Mouse (Mus musculus) activated CD4-positive, CD25-positive, alpha-beta regulatory T cell, adult 4 months (primary cell): Measurements from ENCODE around the gene Mapt. TPM values are rescaled to one million over a fixed set of nuclear protein-coding genes. Genes with fewer than 3 reads are reported as not detected.
"Not testable (repeated sequence)": the region's sequence is repeated elsewhere in the genome, so short reads cannot be mapped to it uniquely, and the experiment has no call there.

Experiments
- ATAC-seq: one replicate; pipeline ENCODE4 v1.8.0; 2017
- polyA plus RNA-seq, 2 experiments: library from polyadenylated mRNA; unstranded; fragments of 100-300 nt; shearing (Covaris generic); gene quantifications; one replicate each; pipeline ENCODE4 v1.2.1; 2017

The Mapt gene
- polyA plus RNA-seq, 2 experiments from 2014 or later: 1.5 TPM; not detected in 1

DNA sequence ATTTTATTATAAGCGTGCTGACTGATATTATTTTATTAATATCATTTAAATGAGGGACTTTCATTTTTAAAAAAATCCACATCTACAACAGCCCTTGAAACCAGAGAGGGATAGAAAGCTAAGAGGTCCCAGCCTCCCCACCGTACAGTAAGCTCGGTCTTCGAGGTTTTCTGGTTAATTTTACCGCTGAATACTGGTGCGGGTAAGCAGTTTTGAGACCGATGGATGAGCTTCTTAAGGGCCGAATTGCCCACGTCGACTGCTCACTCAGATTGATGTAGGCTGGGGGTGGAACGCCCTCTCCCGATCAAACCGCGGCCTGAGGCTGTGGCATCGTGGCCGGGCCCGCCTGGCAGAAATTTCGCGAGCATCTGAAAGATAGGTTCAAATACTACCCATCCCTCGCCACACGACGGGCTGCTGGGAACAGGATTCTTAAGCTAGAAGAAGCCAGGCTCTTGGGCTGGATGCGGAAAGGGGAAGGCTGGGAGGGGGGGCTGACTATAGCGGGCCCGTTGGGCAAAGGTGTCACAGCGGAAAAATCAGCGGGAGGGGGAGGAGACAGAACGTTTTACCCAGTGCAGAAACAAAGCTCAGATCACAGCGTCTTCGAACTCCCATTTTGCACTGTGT lies 2.5 kb downstream of the Mapt start:
- no peak for ATAC-seq

DNA sequence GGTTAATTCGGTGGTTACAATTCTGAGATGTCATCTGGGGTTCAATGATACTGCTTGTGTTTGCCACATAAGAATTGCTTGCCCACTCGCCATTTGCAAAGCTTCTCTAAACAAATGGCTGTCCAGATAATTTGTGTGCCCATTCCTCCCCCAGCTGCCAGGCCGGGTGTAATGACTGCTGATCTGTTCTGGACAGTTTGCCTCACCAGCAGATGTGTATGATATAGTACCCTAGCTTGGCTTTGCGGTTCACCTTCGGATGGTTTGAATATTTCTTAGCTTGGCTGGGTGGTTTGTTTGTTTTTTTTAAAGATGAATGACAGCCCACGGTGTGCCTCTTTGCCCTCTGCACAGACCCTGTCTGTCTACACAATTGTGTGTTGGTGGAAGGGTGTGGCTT lies 3.5 kb downstream of the Mapt start:
- ATAC-seq: no peak

DNA sequence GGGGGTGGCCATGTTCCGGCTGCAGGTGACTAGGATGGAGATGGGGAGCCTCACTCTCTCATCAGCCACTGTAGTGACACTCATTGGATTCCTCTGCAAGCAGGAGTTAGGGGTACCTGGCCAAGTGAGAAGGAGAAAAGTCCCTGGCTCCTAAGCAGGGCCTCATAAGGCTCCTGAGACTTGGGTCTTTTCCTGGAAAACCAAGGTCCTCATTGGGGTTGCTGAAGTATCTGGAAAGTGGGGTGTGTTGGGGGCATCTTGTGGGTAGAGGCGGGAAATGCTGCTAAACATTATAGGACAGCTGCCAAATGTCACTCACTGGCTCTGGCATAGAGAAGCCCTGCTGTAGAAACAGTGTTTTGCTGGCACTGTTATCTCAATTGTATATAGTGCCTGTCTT lies 4.7 kb downstream of the Mapt start:
- no peak for ATAC-seq

DNA sequence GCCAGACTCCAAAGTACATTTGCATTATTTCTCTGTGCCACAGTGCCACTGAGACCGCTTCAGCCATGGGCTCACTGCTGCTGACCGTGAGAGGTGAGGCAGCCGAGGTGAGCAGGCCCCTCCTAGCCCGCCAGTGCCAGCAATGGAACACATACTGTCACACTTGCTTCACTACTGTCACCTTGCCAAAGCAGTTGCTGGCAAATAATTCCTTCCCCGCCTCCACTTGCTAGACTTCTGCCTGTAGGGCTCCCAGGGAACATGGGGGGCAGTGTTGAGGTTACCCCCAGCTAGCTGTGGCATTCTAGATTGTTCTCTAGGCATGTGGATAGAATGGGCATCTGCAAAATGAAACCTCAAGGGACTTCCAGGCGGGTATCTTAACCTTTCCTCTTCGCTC lies 6.0 kb downstream of the Mapt start:
- no peak for ATAC-seq

DNA sequence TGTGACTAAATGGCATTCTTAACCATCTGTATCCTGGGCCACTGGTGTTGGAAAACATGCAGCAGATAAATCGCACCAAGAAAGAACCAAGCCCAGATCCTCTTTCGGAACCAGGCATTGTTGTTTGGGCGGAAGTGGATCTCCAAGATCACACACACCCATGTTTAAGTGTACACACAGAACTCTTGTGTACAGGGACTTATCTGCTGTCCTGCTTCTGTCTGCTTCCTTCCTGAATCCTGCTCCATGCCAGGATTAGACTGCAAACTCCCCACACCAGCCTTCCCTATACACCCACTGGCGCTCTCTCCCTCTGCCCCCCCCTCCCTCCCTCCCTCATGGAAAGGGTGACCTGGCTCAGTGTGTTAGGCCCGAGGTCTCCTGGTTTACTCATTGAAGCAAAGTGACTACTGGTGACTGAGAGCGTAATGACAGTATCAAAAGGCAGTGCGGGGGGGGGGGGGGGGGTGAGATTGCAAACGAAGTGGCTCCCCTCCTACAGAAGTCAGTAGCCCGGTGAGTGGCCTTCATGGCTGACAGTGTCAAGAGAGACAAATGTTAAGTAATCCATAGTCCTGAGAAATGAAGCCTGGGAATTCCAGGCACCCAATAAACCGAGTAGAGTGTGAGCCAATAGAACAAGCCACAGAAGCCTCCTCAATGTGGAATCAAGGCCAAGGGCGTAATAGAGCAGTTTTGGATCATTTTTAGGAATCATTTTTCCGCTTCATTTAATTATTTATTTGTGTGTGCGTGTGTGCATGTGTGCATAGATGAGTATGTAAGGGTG lies 7.0 kb downstream of the Mapt start:
- ATAC-seq: no peak

DNA sequence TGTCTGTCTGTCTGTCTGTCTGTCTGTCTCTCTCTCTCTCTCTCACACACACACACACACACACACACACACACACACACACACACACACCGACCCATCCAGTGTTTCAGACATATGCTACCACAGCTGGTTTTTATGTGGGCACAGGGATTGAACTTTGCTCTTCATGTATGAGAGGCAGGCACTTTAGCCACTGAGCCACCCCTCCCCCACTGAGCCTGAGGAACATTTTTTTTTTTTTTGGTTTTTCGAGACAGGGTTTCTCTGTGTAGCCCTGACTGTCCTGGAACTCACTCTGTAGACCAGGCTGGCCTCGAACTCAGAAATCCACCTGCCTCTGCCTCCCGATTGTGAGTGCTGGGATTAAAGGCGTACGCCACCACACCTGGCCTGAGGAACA lies 14.3 kb downstream of the Mapt start:
- ATAC-seq: not testable (repeated sequence)

DNA sequence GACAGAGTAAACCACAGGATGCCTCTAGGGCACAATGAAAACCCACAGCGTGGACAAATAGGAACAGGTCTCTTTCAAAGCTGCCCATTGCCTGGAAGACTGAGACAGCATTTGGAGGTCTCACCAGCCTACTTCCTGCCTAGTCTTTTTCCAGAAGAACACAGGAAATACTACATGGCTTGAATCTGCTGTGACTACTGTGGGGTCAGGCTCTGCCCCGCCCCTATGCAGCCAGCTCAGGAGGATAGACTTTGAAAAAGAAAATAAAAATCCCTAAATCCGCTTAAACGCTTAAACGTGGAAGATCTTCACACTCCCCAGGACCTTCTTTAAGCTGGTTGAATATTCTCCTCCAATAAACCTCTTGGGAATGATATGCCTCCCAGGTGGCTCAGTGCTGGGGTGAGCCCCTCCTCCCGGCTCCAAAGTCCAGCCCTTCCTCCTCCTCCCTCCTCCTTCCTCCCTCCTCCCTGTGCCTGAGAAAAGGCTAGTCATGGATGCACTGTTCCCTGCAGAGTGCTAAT lies 15.0 kb downstream of the Mapt start:
- no peak for ATAC-seq

DNA sequence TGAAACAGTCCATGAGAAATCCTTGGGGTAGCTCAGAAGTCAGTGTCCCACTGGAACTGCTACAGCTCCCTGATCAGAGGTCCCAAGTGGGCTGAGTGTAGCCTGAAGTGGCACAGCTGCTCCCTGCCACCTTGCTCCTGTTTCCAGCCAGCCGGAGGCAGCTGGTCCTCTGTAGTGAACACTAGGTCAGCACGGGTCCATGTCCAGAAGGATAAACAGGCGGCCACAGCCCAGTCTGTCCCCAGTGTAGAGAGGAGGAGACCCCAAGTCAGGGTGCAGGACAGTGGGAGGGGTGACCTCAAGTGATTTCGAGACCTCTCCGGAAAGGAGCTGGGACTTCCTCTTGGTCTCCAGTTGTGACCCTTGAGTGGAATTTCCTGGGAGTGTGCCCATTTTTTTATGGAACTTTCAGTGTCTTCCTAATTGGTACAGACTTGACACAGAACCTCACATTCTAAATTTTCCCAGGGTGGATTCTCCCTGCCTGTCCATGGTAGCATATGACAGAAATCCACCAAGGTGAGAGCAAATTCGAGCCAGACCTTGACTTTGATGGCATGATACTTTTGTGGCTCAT lies 16.0 kb downstream of the Mapt start:
- ATAC-seq: no peak

DNA sequence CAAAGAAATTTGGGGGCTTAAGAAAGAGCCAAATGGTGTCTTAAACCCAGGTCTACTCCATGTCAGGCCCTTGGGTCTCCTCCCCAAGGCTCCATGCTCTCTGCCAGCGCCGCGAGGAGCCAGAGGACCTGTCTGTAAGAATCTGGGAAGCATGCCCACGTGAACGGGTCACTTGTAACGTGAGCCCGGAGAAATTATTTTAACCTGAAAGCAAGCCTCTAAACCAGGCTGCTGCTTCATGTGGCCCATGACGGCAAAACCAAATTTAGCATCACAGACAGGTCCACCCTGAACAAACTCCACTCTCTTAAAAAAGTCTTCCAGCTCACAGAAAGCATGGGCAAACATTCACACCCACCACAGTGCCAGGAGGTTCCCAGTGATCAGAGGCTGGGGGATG lies 18.2 kb downstream of the Mapt start:
- ATAC-seq: no peak

DNA sequence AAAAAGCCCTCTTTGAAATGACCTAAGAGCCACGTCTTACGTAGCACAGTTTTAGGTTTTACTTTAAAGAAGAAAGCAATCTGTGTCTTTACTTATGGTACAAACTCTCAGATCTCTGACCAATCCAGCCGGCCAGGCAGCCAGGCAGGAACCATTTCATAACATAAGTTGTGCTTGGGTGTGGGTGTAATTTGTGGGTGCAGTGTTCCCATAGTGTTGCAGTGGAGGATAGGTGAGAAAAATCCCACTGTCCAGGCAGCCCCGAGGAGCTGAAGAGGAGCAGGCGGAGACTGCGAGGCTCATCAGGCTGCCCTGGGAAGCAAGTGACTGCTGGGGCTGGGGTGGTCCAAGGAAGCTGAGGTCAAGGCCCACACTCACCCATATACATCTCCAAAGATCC lies 19.9 kb downstream of the Mapt start:
- no peak for ATAC-seq

DNA sequence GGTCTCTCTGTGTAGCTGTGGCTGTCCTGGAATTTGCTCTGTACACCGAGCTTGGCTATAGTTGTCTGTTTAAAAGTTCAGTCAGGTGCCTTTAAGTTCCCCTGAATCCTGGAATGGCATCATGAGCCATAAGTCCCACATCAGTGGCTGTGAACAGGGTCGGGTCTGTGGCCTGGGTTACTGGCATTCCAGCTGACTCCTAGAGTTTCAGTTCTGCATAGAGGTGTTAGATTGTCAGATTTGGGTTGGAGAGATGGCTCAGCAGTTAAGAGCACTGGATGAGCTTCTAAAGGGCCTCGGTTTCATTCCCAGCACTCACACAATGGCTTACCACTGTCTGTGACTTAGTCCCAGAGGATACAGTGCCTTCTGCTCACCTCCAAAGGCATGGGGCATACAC lies 20.9 kb downstream of the Mapt start:
- no peak for ATAC-seq

DNA sequence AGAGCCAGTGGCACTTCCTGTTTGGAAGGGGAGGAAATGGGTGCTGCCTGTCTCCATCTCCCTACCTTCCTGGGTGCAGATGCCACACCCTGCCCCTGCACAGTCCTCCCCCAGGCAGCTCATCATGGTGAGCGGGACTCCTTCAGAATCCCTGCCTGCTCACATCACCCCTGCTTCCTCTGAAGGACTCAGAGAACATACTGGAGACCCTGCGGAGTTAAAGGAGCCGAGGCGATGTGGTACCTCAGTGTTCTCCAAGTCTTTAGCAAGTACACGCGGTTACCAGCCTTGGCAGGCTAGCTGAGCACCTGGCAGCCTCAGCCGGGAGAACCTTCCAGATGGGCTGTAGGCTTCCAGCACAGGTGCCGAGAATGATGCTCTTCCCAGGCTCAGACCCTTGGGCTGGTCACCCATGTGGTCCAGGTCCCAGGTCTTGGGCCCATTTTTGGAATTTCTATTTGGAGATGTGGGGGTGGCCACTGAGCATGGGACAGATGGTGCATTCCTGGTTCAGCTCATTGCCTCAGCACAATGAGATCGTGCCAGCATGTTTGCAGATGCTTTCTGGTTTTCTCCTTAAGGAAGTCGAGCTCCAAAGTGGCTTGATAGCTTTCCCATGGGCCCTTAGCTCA lies 23.3 kb downstream of the Mapt start:
- no peak for ATAC-seq

DNA sequence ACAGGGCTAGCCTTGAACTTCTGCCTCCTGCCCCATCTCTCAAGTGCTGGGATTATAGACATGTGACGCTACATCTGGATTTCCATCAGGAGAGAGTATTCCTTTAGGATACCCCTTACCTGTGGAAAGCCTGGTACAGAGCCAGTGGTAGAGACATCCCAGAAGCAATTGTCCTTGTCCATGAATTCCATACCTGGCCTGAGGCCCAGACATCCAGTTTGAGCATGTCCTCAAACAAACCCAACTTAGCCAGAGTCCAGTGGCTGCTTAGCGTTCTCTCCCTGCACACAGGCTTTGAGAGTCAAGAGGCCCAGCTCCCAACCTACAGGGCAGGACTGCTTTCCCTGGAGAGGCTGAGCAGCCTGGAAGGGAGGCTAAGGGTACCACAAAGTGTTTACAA lies 25.0 kb downstream of the Mapt start:
- no peak for ATAC-seq

DNA sequence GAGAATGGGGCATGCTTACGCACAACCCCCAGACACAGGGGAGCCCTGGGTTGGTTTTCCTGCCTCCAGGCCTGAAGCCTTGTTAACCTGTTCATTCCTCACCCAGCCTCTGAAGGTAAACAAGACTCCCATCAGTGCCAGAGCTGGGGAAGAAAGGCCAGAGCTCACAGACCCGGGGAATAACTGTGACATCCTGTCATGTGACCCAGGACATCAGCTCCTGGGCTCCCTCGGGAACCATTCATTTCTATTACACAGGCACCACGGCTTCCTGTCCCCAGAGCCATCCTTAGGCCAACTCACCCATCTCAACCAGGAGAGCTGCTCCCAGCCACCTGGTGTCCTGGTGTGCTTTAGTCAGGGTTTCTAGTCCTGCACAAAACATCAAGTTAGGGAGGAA lies 27.8 kb downstream of the Mapt start:
- no peak for ATAC-seq

DNA sequence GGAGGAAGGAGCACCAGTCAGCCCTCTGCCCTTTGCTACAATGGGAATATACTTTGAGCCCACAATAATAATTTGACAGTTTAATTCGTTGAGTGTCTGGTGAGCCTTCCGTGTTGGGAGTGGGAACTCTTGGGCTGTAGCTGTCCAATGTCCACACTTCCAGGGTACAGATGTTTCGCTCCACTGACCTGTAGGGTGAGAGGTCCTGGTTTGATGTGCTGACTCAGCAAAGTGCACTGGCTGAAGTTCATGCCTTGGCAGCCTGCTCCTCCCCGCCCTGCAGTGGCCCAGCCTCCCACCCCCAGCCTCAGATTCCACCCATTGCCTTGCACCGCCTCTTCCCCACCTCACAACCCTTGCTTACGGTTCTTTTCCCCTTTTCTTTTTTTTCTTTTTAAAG lies 33.5 kb downstream of the Mapt start:
- ATAC-seq: no peak

DNA sequence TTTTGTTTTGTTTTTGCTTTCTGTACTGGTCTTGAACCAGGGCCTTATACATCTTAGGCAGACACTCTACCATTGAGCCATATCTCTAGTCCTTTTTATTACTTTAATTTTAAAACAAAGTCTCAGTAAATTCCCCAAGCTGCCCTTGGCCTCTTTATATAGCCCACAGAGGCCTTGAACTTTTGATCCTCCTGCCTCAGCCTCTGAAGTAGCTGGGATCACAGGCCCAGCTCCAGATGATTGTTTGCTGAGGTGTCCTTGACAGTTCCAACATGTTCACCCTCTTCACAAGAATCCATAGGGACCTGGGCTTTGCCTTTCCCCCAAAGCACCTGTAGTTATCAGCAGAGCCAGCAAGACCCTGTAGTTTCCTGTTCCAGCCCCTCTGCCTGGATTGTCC lies 34.5 kb downstream of the Mapt start:
- ATAC-seq: no peak

DNA sequence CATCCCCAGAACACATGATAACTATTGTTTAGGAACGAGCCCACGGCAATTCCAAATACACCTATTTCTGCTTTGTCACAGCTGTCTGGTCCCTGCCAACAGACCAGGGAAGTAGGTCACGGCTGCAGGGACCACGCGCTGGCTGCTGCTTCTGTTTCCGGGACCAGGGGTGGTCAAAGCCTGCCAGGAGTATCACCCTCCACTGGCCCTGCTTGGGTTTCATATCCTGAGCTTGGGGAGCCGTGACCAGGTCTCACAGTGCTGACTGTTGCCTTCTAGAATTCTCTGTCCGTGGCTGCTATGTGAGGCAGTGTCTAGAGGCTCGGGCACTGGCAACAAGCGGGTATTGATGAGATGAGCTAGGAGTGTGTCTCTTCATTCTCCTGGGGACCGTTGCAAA lies 36.2 kb downstream of the Mapt start:
- no peak for ATAC-seq

DNA sequence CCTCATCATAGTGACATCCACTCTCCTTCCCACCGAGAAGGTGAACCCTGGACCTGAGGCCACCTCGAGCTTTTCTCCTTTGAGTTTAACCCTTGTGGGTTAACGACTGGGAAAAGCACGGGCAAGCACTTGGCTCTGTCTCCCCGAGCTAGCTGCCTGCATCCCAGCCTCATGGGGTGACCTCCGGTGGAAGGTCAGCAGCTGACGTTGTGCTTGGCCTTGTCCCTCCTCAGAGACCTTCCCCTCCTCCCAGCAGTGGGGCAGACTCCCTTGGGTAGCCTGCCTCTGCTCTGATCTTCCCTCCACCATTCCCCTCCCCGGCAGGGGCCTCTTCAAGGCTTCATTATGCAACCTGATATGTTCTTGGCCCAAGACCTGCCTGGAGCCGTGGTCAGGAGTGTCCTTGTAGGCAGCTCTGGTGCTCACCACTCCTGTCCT lies 38.2 kb downstream of the Mapt start:
- no peak for ATAC-seq

DNA sequence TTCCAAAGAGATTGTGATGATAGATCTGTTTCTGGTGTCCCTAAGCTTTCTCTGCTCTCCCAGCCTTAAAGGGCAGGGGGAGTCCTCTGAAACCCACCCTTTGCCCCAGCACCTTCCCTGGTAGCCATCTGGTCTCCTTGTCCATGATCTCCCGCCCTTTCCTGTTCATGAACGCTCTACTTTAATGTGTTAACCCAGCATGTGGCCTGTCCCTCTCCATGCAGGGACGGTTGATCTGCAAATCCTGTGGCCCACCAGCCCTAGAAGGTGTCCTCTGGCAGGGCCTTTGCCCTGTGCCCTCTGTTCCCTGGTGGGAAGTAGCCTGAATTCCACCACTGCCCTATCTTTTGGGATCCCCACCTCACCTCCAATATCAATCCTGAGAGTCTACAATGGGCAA lies 39.3 kb downstream of the Mapt start:
- ATAC-seq: no peak

DNA sequence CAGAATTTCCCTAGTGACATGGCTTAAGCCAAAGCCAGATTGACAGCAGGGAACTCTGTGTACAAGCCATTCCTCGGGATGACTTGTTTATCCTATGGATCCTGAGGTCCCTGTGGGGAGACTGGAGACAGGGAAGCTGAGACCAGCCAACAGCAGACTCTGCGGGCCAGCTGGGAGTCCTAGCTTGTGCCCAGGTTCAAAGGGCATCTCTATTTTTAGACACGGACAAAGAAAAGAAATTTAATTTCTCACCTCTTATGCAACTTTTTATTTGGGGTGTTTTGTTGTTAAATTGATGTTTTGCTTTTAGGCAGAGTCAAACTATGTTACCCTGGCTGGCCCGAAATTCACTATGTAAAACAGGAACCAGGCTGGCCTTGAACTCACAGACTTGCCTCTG lies 39.7 kb downstream of the Mapt start:
- no peak for ATAC-seq

DNA sequence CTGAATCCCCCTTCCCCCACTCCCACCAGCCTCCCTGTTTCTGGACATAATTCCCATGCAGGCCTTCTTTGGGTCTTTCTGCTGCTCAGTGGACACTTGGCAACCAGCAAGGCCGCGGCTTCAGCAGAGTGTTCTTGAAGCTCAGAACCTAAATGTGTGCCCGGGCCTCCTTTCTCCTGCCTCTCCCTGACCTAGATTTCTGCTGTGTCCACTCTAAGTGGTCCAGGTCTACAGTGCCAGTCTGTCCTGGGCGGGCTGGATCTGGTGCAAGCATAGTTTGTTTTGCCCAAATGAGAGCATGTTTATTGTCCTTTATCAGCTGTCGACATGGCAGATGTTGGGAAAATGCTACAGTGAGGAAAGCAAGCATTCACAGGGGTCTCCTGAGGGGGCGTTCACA lies 40.7 kb downstream of the Mapt start:
- no peak for ATAC-seq

DNA sequence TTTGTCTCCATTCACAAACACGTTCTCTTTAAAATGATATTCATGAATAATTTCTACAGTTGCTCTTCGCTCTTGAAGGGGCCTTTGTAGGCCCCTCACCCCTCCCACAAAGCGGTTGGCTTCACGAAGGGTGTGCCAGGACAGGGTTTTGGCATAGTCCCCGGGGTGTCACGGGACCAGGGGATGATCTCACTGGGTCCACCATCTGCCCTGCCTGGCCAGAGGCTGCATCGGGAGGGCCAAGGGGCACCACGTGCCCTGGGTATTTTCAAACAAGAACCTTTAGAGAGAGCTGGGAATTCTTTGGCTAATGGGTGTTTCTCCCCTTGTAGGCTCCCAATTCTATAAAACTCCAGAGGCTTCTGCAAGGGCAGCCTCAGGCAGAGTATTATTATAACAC lies 41.2 kb downstream of the Mapt start:
- ATAC-seq: no peak

DNA sequence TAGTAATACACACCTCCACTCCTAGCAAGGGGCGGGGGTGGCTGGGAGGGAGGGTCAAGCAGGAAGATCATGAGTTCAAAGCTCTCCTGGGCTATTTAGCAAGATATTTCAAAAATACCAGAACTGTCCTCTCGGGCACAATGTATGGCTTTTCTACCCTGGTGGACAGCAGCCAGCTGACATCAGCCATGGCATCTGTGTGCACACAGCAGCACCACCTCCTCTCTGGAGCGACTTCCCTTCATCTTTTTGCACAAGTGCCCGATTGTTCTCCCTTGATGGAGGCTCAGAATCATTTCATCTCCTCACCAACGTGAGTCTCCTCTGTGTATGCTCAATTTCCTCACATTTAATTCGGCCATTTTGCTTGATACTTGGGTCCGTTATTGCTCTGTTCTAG lies 44.6 kb downstream of the Mapt start:
- ATAC-seq: no peak

DNA sequence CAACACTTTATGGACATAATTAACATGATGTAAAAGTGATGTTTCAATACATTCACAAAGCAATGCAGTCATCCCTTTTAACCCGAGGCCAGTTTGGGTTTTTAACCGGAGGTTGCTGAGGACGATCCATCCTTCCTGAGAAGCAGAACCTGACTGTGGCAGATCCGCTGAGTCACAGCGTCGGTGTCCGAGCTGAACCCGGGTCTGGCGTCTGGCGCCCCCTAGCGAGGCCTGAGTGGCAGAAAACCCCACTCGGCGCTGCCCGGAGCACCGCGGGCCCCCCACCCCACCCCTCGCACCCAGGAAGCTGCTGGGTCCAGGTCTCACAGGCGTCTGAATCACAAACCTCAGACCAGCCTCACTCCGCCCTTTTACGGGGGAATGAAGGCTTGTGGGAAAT lies 47.0 kb downstream of the Mapt start:
- no peak for ATAC-seq
